Mouse (Mus musculus) limb, embryonic 13.5 days (tissue): ENCODE measurements around the gene Ston2. TPM values are rescaled to one million over a fixed set of nuclear protein-coding genes. Genes with fewer than 3 reads are reported as not detected.

Source experiments
- ATAC-seq: fragments of 200-750 bp; cut with Nextera tagmentation; 2 replicates; pipeline ENCODE4 v1.8.0; 2017; ENCODE audit warnings: low read depth, moderate number of reproducible peaks, moderate TSS enrichment; ENCODE audit not compliant: low FRiP score
- H3K27ac ChIP-seq: fragments of 300-500 bp; sonication (generic); 2 replicates; pipeline ENCODE4 v1.5.1; 2015; ENCODE audit warnings: inconsistent platforms, mild to moderate bottlenecking, moderate library complexity
- H3K27me3 ChIP-seq: fragments of 300-500 bp; sonication (generic); 2 replicates; pipeline ENCODE4 v1.6.1; 2015; ENCODE audit warnings: mild to moderate bottlenecking, inconsistent platforms
- H3K36me3 ChIP-seq: fragments of 300-500 bp; sonication (generic); 2 replicates; pipeline ENCODE4 v1.6.1; 2015; ENCODE audit warnings: inconsistent platforms, mild to moderate bottlenecking, moderate library complexity
- H3K4me1 ChIP-seq: fragments of 300-500 bp; sonication (generic); 2 replicates; pipeline ENCODE4 v1.6.1; 2015; ENCODE audit warnings: inconsistent platforms
- H3K4me2 ChIP-seq: fragments of 300-500 bp; sonication (generic); replicated peaks from 2 replicates; pipeline ENCODE4 v1.6.1; 2015; ENCODE audit warnings: inconsistent platforms, mild to moderate bottlenecking, moderate library complexity
- H3K4me3 ChIP-seq: fragments of 300-500 bp; sonication (generic); 2 replicates; pipeline ENCODE4 v1.5.1; 2015; ENCODE audit warnings: moderate library complexity, mild to moderate bottlenecking, inconsistent platforms
- H3K9ac ChIP-seq: fragments of 300-500 bp; sonication (generic); 2 replicates; pipeline ENCODE4 v1.6.1; 2015; ENCODE audit warnings: mild to moderate bottlenecking, inconsistent platforms
- H3K9me3 ChIP-seq: fragments of 300-500 bp; sonication (generic); 2 replicates; pipeline ENCODE4 v1.6.1; 2016; ENCODE audit warnings: inconsistent platforms
- WGBS: fragments of 180-500 bp; shearing (Covaris S2); methylation state at CpG from one replicate; pipeline ENCODE4 v1.1.7; 2015; 5-methylcytosine and 5-hydroxymethylcytosine counted together
- polyA plus RNA-seq: library from polyadenylated mRNA; unstranded; fragments of >200 nt; fragmentation: Nextera tagmentation; extraction: Ambion mirVana; gene quantifications from 2 replicates; pipeline ENCODE4 v1.2.1, GENCODE M21; 2015

The Ston2 gene
- polyA plus RNA-seq, 1 experiment from 2014 or later, result 7.4 TPM

- no peak for ATAC-seq
- H3K4me3 ChIP-seq, result peak overlapping the region; percentile 27
- H3K36me3 ChIP-seq, result no peaks in the 10 kb centered on the region
- no peaks in the 10 kb centered on the region for H3K9me3 ChIP-seq
- no peak overlapping the region for H3K9ac ChIP-seq
- H3K27me3 ChIP-seq, result no peaks in the 10 kb centered on the region
- peak overlapping the region; percentile 57 for H3K4me2 ChIP-seq
- WGBS, result 60% methylated on average over 7 of the region's 7 CpGs
- peaks cover 12% of the 10 kb centered on the region; the same call in 1 of the 2 replicates for H3K4me1 ChIP-seq
- no peak overlapping the region for H3K27ac ChIP-seq
These were observed 147.1 kb downstream of the Ston2 start for GRCm38 (mm10) chr12:91641133-91641532.

GRCm38 (mm10) chr12:91640712-91641111 is 147.5 kb downstream of the Ston2 start:
- H3K27me3 ChIP-seq, result no peaks in the 10 kb centered on the region
- 0 out of 2 replicates have a peak, but pooled peaks have one; percentile 22 for ATAC-seq
- WGBS, result 40% methylated on average over 7 of the region's 7 CpGs
- no peak overlapping the region for H3K4me3 ChIP-seq
- H3K36me3 ChIP-seq, result no peaks in the 10 kb centered on the region
- H3K9me3 ChIP-seq, result no peaks in the 10 kb centered on the region
- H3K9ac ChIP-seq, result no peak overlapping the region
- peaks cover 12% of the 10 kb centered on the region; the same call in 1 of the 2 replicates for H3K4me1 ChIP-seq
- no peak overlapping the region for H3K4me2 ChIP-seq
- H3K27ac ChIP-seq, result no peak overlapping the region

- Histone ChIP-seq H3K9ac (no peak overlapping the region), H3K9me3 (no peaks in the 10 kb centered on the region), H3K36me3 (0 out of 2 replicates have a peak, but pooled peaks cover 1% of the 10 kb centered on the region), H3K4me2 (no peak overlapping the region), H3K27ac (no peak overlapping the region), H3K4me1 (peaks cover 12% of the 10 kb centered on the region; the same call in 1 of the 2 replicates), H3K27me3 (no peaks in the 10 kb centered on the region), H3K4me3 (no peak overlapping the region)
- no peak for ATAC-seq
- 62% methylated on average over 3 of the region's 3 CpGs for WGBS
These were observed 149.8 kb downstream of the Ston2 start for GRCm38 (mm10) chr12:91638351-91638750.

- Histone ChIP-seq H3K9me3 (no peaks in the 10 kb centered on the region), H3K27ac (no peak overlapping the region), H3K9ac (no peak overlapping the region), H3K4me2 (no peak overlapping the region), H3K27me3 (no peaks in the 10 kb centered on the region), H3K4me3 (no peak overlapping the region), H3K36me3 (0 out of 2 replicates have a peak, but pooled peaks cover 4% of the 10 kb centered on the region), H3K4me1 (peaks cover 12% of the 10 kb centered on the region; the same call in 1 of the 2 replicates)
- peak; percentile 6; the same call in 1 of the 2 replicates for ATAC-seq
- WGBS, result 52% methylated on average over 12 of the region's 12 CpGs
These were observed 150.9 kb downstream of the Ston2 start for GRCm38 (mm10) chr12:91637136-91637909.

- no peaks in the 10 kb centered on the region for H3K4me1 ChIP-seq
- peaks cover 10% of the 10 kb centered on the region; the same call in 1 of the 2 replicates for H3K9me3 ChIP-seq
- H3K9ac ChIP-seq, result no peak overlapping the region
- H3K4me3 ChIP-seq, result no peak overlapping the region
- H3K4me2 ChIP-seq, result no peak overlapping the region
- H3K27ac ChIP-seq, result no peak overlapping the region
- ATAC-seq, result no peak
- H3K27me3 ChIP-seq, result no peaks in the 10 kb centered on the region
- no peaks in the 10 kb centered on the region for H3K36me3 ChIP-seq
- WGBS, result 81% methylated on average over 5 of the region's 5 CpGs
These were observed 161.7 kb downstream of the Ston2 start for GRCm38 (mm10) chr12:91626482-91626881.

- H3K27me3 ChIP-seq, result no peaks in the 10 kb centered on the region
- no peak overlapping the region for H3K27ac ChIP-seq
- 95% methylated on average over 1 of the region's 1 CpGs for WGBS
- no peak overlapping the region for H3K9ac ChIP-seq
- no peaks in the 10 kb centered on the region for H3K4me1 ChIP-seq
- no peak overlapping the region for H3K4me2 ChIP-seq
- no peaks in the 10 kb centered on the region for H3K36me3 ChIP-seq
- ATAC-seq, result no peak
- H3K9me3 ChIP-seq, result peaks cover 10% of the 10 kb centered on the region; the same call in 1 of the 2 replicates
- no peak overlapping the region for H3K4me3 ChIP-seq
These were observed 163.2 kb downstream of the Ston2 start for GRCm38 (mm10) chr12:91625013-91625412.

GRCm38 (mm10) chr12:91609425-91609824 is 178.8 kb downstream of the Ston2 start:
- Histone ChIP-seq H3K4me3 (no peak overlapping the region), H3K4me1 (0 out of 2 replicates have a peak, but pooled peaks cover 4% of the 10 kb centered on the region), H3K27ac (no peak overlapping the region), H3K4me2 (no peak overlapping the region), H3K9me3 (no peaks in the 10 kb centered on the region), H3K27me3 (no peaks in the 10 kb centered on the region), H3K9ac (no peak overlapping the region), H3K36me3 (no peaks in the 10 kb centered on the region)
- WGBS, result 92% methylated on average over 5 of the region's 5 CpGs
- no peak for ATAC-seq

- Histone ChIP-seq H3K4me2 (no peak overlapping the region), H3K27me3 (no peaks in the 10 kb centered on the region), H3K4me1 (0 out of 2 replicates have a peak, but pooled peaks cover 4% of the 10 kb centered on the region), H3K36me3 (no peaks in the 10 kb centered on the region), H3K27ac (no peak overlapping the region), H3K4me3 (no peak overlapping the region), H3K9ac (no peak overlapping the region), H3K9me3 (no peaks in the 10 kb centered on the region)
- WGBS, result 73% methylated on average over 7 of the region's 7 CpGs
- ATAC-seq, result no peak
These were observed 180.5 kb downstream of the Ston2 start for GRCm38 (mm10) chr12:91607678-91608077.

GRCm38 (mm10) chr12:91606651-91607050 is 181.5 kb downstream of the Ston2 start:
- Histone ChIP-seq H3K36me3 (no peaks in the 10 kb centered on the region), H3K27ac (no peak overlapping the region), H3K4me1 (0 out of 2 replicates have a peak, but pooled peaks cover 4% of the 10 kb centered on the region), H3K4me2 (no peak overlapping the region), H3K9me3 (no peaks in the 10 kb centered on the region), H3K27me3 (no peaks in the 10 kb centered on the region), H3K4me3 (no peak overlapping the region), H3K9ac (no peak overlapping the region)
- 91% methylated on average over 13 of the region's 13 CpGs for WGBS
- ATAC-seq, result no peak

GRCm38 (mm10) chr12:91604600-91604999 is 183.6 kb downstream of the Ston2 start:
- Histone ChIP-seq H3K9me3 (no peaks in the 10 kb centered on the region), H3K4me2 (no peak overlapping the region), H3K9ac (no peak overlapping the region), H3K27ac (no peak overlapping the region), H3K36me3 (no peaks in the 10 kb centered on the region), H3K4me1 (0 out of 2 replicates have a peak, but pooled peaks cover 4% of the 10 kb centered on the region), H3K27me3 (no peaks in the 10 kb centered on the region), H3K4me3 (no peak overlapping the region)
- 51% methylated on average over 6 of the region's 6 CpGs for WGBS
- ATAC-seq, result no peak

- H3K27me3 ChIP-seq, result no peaks in the 10 kb centered on the region
- H3K4me1 ChIP-seq, result peaks cover 11% of the 10 kb centered on the region
- H3K4me2 ChIP-seq, result no peak overlapping the region
- 95% methylated on average over 3 of the region's 3 CpGs for WGBS
- H3K4me3 ChIP-seq, result no peak overlapping the region
- no peaks in the 10 kb centered on the region for H3K9me3 ChIP-seq
- H3K27ac ChIP-seq, result no peak overlapping the region
- no peaks in the 10 kb centered on the region for H3K36me3 ChIP-seq
- H3K9ac ChIP-seq, result no peak overlapping the region
- ATAC-seq, result no peak
These were observed 196.1 kb downstream of the Ston2 start for GRCm38 (mm10) chr12:91592128-91592527.

- H3K27ac ChIP-seq, result peak overlapping the region; percentile 95; the same call in 1 of the 2 replicates
- 86% methylated on average over 1 of the region's 1 CpGs for WGBS
- H3K9ac ChIP-seq, result peak overlapping the region; percentile 76
- H3K27me3 ChIP-seq, result no peaks in the 10 kb centered on the region
- H3K4me2 ChIP-seq, result peak overlapping the region; percentile 66
- no peak for ATAC-seq
- H3K4me3 ChIP-seq, result peak overlapping the region; percentile 87
- no peaks in the 10 kb centered on the region for H3K36me3 ChIP-seq
- H3K4me1 ChIP-seq, result peaks cover 15% of the 10 kb centered on the region
- H3K9me3 ChIP-seq, result no peaks in the 10 kb centered on the region
These were observed 197.0 kb downstream of the Ston2 start for GRCm38 (mm10) chr12:91591191-91591590.
